Mouse (Mus musculus): Measurements from ENCODE around the gene Aars2. TPM values are rescaled to one million over a fixed set of nuclear protein-coding genes. Genes with fewer than 3 reads are reported as not detected.

Aars2 gene
- polyA plus RNA-seq, 1 experiment from 2014 or later, result 17.2 TPM

DNA sequence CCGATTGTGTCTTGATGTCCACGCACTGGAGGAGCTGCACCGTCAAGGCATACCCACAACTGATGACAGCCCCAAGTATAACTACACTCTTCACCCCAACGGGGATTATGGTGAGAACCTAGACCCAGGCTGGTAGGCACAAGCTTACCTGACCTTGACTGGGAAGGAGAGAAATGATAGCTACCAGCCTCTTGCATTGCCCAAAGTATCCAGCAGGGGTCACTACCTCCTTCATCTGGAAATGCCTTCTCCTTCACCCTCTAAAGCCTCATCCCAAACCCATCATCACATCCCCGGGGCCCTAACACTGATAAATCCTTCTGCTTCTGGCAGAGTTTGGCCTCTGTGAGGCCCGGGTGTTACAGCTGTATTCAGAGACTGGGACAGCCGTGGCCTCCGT lies 9.8 kb downstream of the Aars2 start:
- DNase-seq (ENCODE audit: low read depth, low spot score) (no peak), ATAC-seq (peak; percentile 22)
- no peaks in the 10 kb centered on the region for H3K27me3 ChIP-seq
- ChIA-PET CTCF (interaction anchor here (0.7 to 2.1 kb wide), 15 partner anchors 8 to 48 kb away, joined by 3 to 10 read pairs (median 3); partner anchors contain the start of genes Aars2 and Tmem151b), POLR2A (interaction anchor here (1.8 kb wide), 1 partner anchor 9 kb away, joined by 10 read pairs; the partner anchor contains the start of gene Aars2)
- in situ Hi-C loops (cut with MboI; ENCODE audit: low pct_unique_long_range_greater_than_20kb), result no loop called here
- TF ChIP-seq CTCF (IDR thresholded peaks at IDR 0.05), result no peak

- in situ Hi-C loops (cut with MboI; ENCODE audit: low pct_unique_long_range_greater_than_20kb), result no loop called here
- no peak for DNase-seq (ENCODE audit: low read depth, low spot score)
- ChIA-PET CTCF (interaction anchor here (0.9 to 2.2 kb wide), 8 partner anchors 10 to 48 kb away, joined by 3 to 10 read pairs (median 4); partner anchors contain the start of genes Aars2 and Tmem151b), POLR2A (interaction anchor here (1.8 kb wide), 1 partner anchor 10 kb away, joined by 10 read pairs; the partner anchor contains the start of gene Aars2)
- ATAC-seq, result no peak
- no peak for TF ChIP-seq CTCF (IDR thresholded peaks at IDR 0.05)
- H3K27me3 ChIP-seq, result no peaks in the 10 kb centered on the region
Observed at GRCm38 (mm10) chr17:45517135-45517534, 10.5 kb downstream of the Aars2 start.

GRCm38 (mm10) chr17:45517549-45518215 lies 11.0 kb downstream of the Aars2 start:
- TF ChIP-seq CTCF (IDR thresholded peaks at IDR 0.05), result no peak
- POLR2A ChIA-PET, result interaction anchor here (1.8 kb wide), 1 partner anchor 11 kb away, joined by 10 read pairs; the partner anchor contains the start of gene Aars2
- in situ Hi-C loops (cut with MboI; ENCODE audit: low pct_unique_long_range_greater_than_20kb), result no loop called here

DNA sequence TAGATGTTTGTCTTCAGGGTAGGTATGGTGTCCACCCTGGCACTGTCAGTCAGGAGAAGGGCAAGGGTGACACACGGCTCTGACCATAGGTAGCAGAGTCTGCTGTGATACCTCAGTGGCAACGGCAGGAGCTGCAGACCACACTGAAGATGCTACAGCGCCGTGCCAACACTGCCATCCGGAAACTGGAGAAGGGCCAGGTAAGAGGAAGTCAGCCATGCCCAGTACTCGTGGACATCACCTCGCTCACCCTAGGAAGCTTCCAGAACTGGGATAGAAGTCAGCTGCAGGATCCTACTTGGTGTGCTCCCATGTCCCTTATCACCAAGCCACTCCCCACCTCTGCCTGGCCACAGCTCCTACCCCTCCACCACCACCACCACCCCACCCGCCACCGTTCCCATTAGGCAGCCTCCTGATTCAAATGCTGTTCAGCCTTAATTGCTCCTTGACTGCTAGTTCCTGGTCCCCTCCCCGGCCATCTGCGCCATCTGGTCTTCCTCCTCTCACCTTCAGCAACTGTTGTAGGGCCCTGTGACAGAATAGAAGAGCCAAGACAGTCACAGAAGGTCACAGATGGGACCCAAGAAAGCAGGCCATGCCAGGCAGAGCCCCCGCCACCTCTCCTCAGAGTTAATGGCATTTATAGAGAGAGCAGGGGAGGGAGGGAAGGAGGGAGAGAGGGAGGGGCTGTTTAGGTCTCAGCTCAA lies 12.3 kb downstream of the Aars2 start:
- ATAC-seq (no peak), DNase-seq (ENCODE audit: low read depth, low spot score) (no peak)
- no peaks in the 10 kb centered on the region for H3K27me3 ChIP-seq
- POLR2A ChIA-PET, result interaction anchor here (1.1 kb wide), 1 partner anchor 39 kb away, joined by 4 read pairs; no protein-coding TSS in a partner anchor
- TF ChIP-seq CTCF (IDR thresholded peaks at IDR 0.05), result no peak
- CTCF ChIA-PET, result interaction anchor here (2.2 kb wide), 1 partner anchor 32 kb away, joined by 6 read pairs; no protein-coding TSS in a partner anchor
- in situ Hi-C loops (cut with MboI; ENCODE audit: low pct_unique_long_range_greater_than_20kb), result no loop called here

More at GRCm38 (mm10) chr17:45517549-45518215, 11.0 kb downstream of the Aars2 start:
- ATAC-seq, result no peak
- CTCF ChIA-PET, result interaction anchor here (1.2 to 2.2 kb wide), 3 partner anchors 11 to 36 kb away, joined by 4 to 10 read pairs (median 6); partner anchors contain the start of gene Aars2
- H3K27me3 ChIP-seq, result no peaks in the 10 kb centered on the region
- no peak for DNase-seq (ENCODE audit: low read depth, low spot score)

GRCm38 (mm10) chr17:45520136-45520535 lies 13.5 kb downstream of the Aars2 start:
- in situ Hi-C loops (cut with MboI; ENCODE audit: low pct_unique_long_range_greater_than_20kb), result no loop called here
- H3K27me3 ChIP-seq, result no peaks in the 10 kb centered on the region
- ATAC-seq, result no peak
- DNase-seq (ENCODE audit: low read depth, low spot score), result no peak
- no peak for TF ChIP-seq CTCF (IDR thresholded peaks at IDR 0.05)
- ChIA-PET CTCF (interaction anchor here (1.0 kb wide), 1 partner anchor 35 kb away, joined by 3 read pairs; the partner anchor contains the start of gene Nfkbie), POLR2A (no interaction called here)

DNA sequence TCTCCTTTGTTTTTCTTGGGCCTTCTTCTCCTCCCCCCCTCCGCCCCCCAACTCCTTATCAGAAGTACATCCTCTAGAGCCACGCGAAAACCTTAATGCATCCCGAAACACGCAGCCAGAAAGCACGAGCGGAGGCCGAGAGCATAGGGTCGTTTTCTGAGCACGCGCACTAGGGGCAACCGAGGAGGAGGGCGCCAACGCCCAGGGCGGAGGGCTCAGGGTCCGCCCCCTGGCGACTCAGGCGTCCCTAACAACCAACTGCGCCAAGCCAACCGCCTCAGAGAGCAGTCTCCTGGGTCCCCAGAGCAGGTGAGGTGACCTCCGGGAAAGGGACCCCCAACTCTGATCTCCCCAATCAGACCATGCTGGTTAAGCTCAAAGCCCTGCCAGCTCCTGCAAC lies 16.6 kb downstream of the Aars2 start, which contains the start of gene Tcte1:
Tcte1 (plus strand) TSS at position 172 of the 400 bp plus-strand sequence.
- in situ Hi-C loops (cut with MboI; ENCODE audit: low pct_unique_long_range_greater_than_20kb), result no loop called here
- ATAC-seq (no peak), DNase-seq (ENCODE audit: low read depth, low spot score) (no peak)
- CTCF ChIA-PET, result interaction anchor here (1.1 kb wide), 1 partner anchor 25 kb away, joined by 3 read pairs; no protein-coding TSS in a partner anchor
- TF ChIP-seq CTCF (IDR thresholded peaks at IDR 0.05), result no peak
- POLR2A ChIA-PET, result interaction anchor here (0.8 kb wide), 1 partner anchor 14 kb away, joined by 4 read pairs; no protein-coding TSS in a partner anchor
- H3K27me3 ChIP-seq, result peaks cover 9% of the 10 kb centered on the region

DNA sequence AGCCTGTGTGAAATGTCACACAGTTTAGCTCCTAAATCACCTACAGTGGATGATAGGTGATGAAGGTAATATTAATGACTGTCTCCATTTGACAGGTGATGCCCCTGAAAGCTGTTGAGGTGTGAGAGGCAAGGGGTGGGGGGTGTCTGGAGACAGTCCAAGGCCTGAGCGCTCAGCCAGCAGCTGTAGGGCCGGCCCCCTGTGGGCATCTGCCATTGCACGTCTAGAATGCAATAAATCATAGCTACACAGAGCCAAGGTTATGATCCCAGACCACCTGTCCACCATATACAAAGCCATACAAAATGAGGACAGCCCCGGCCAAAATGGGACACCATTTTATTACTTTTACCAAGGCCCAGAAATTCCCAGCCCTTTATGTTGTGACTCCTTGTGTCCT lies 18.3 kb downstream of the Aars2 start:
- ATAC-seq (no peak), DNase-seq (ENCODE audit: low read depth, low spot score) (no peak)
- POLR2A ChIA-PET, result no interaction called here
- in situ Hi-C loops (cut with MboI; ENCODE audit: low pct_unique_long_range_greater_than_20kb), result no loop called here
- CTCF ChIA-PET, result interaction anchor here (0.9 to 1.6 kb wide), 3 partner anchors 9 to 27 kb away, joined by 3 to 4 read pairs (median 3); no protein-coding TSS in a partner anchor
- peaks cover 21% of the 10 kb centered on the region for H3K27me3 ChIP-seq
- no peak for TF ChIP-seq CTCF (IDR thresholded peaks at IDR 0.05)

- ChIA-PET CTCF (interaction anchor here (1.1 kb wide), 1 partner anchor 10 kb away, joined by 3 read pairs; no protein-coding TSS in a partner anchor), POLR2A (no interaction called here)
- H3K27me3 ChIP-seq, result peaks cover 34% of the 10 kb centered on the region
- TF ChIP-seq CTCF (IDR thresholded peaks at IDR 0.05), result no peak
- no peak for ATAC-seq
- in situ Hi-C loops (cut with MboI; ENCODE audit: low pct_unique_long_range_greater_than_20kb), result no loop called here
- DNase-seq (ENCODE audit: low read depth, low spot score), result no peak
Observed at GRCm38 (mm10) chr17:45526571-45526970, 19.9 kb downstream of the Aars2 start.

GRCm38 (mm10) chr17:45530346-45530782 lies 23.7 kb downstream of the Aars2 start:
- no peak for TF ChIP-seq CTCF (IDR thresholded peaks at IDR 0.05)
- in situ Hi-C loops (cut with MboI; ENCODE audit: low pct_unique_long_range_greater_than_20kb), result no loop called here
- no peak for DNase-seq (ENCODE audit: low read depth, low spot score)
- peaks cover 48% of the 10 kb centered on the region for H3K27me3 ChIP-seq
- ATAC-seq, result no peak
- ChIA-PET POLR2A (no interaction called here), CTCF (no interaction called here)

- H3K27me3 ChIP-seq, result peaks cover 40% of the 10 kb centered on the region
- TF ChIP-seq CTCF (IDR thresholded peaks at IDR 0.05), result no peak
- in situ Hi-C loops (cut with MboI; ENCODE audit: low pct_unique_long_range_greater_than_20kb), result no loop called here
- POLR2A ChIA-PET, result interaction anchor here (0.6 kb wide), 1 partner anchor 500 kb away, joined by 4 read pairs; no protein-coding TSS in a partner anchor
- CTCF ChIA-PET, result interaction anchor here (1.2 to 1.4 kb wide), 2 partner anchors 15 to 17 kb away, joined by 3 read pairs; no protein-coding TSS in a partner anchor
- DNase-seq (ENCODE audit: low read depth, low spot score), result no peak
- ATAC-seq, result no peak
Observed at GRCm38 (mm10) chr17:45532896-45533295, 26.3 kb downstream of the Aars2 start.

Measured in Patski (cell line).